Mouse (Mus musculus) brain, adult 2 months (tissue): ENCODE data around the gene Dach2.
"Not testable (repeated sequence)": the region's sequence is repeated elsewhere in the genome, so short reads cannot be mapped to it uniquely, and the experiment has no call there.

Source experiments
- DNase-seq: peaks from one replicate; pipeline ENCODE4 v3.0.0; 2011; ENCODE audit warnings: low read depth, low spot score

Dach2 gene

GRCm38 (mm10) chrX:113297404-113297803 is at the start of gene Dach2:
TSS of gene Dach2 (plus strand) at chrX:113297510.
- DNase-seq = peak; percentile 11

GRCm38 (mm10) chrX:113252427-113252826 is 44.9 kb upstream of the Dach2 start:
- DNase-seq = not testable (repeated sequence)

GRCm38 (mm10) chrX:113298031-113298430 is 721 bp downstream of the Dach2 start:
- peak; percentile 47 for DNase-seq

- DNase-seq = no peak
These were observed 1.2 kb downstream of the Dach2 start for GRCm38 (mm10) chrX:113298468-113298867.

DNA sequence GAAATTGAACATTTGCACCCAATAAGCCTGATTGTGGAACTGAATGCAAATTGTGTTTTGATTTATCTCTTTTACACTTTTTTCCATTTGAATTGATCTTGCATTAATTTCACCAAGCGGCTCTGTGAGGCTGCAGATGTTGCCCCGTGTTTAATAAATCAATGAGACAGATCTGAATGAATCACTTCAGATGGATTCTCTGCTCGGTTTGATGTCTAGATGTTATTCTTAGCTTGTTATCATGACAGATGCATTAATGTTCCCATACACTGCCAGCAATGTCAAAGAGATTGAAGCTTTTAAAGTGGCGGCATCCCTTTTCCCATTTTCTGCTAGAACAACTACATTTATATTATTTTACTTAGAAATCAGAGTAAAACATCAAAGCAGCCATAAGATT is 7.0 kb downstream of the Dach2 start:
- DNase-seq = peak; percentile 1

GRCm38 (mm10) chrX:113338143-113338542 is 40.8 kb downstream of the Dach2 start:
- no peak for DNase-seq

DNA sequence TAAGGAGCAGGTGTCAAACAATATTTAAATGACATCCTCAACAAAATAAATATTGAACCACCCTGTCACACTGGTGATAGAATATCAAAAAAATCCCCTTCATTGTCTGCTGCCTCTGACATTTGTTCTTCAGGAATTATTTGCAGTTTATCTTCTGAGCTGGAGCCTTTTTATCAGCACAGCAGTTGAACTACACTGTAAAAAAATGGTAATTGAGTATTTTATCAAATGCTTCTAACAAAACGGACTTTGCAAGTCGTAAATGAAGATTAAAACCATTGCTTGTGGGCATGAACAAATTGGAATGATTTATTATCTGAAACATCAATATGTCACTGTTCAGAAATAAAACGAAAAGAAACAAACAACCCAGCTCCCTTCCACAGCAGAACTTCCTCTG is 97.1 kb downstream of the Dach2 start:
- DNase-seq = no peak

DNA sequence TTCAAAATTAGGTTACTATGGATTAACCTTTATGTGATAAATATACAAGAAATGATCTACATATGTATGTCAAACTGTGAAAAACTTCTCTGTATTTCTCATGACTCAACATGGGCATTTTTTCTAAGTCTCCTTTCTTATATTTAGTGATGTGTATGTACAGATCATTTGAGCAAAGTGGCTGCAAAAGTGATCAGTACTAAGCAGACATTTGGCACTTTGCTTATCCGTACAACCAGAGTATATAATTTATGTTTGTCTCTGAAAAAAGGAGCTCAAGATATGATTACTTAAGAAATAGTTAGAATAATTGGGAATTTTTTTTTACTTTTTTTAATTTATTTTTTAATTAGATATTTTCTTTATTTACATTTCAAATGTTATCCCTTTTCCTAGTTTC is 111.4 kb downstream of the Dach2 start:
- no peak for DNase-seq

GRCm38 (mm10) chrX:113421517-113422187 is 124.3 kb downstream of the Dach2 start:
- DNase-seq = peak; percentile 1

DNA sequence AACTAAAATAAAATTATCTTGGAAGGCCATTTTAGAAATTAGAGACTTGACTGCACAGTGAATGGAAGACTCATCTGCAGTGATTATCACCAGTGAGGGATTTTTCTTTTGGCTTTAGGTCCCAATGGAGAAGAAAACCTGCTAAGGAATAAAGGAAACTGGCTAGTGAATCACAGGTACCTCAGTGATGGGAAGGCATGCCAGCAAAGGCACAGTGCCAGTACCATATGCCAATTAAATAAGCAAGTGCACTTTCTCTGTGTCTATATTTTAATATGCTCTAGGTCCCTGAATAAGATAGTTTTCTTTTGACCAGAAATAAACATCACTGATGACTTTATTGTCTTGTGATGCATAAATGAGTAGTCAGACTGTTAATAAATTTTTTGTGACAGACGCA is 184.8 kb downstream of the Dach2 start:
- DNase-seq = peak; percentile 4

- no peak for DNase-seq
These were observed 247.8 kb downstream of the Dach2 start for GRCm38 (mm10) chrX:113545106-113545505.

GRCm38 (mm10) chrX:113563897-113564296 is 266.6 kb downstream of the Dach2 start:
- no peak for DNase-seq

- DNase-seq = no peak
These were observed 368.8 kb downstream of the Dach2 start for GRCm38 (mm10) chrX:113666069-113666468.

GRCm38 (mm10) chrX:113687163-113687562 is 389.9 kb downstream of the Dach2 start:
- no peak for DNase-seq

GRCm38 (mm10) chrX:113712363-113712762 is 415.1 kb downstream of the Dach2 start:
- DNase-seq = no peak

DNA sequence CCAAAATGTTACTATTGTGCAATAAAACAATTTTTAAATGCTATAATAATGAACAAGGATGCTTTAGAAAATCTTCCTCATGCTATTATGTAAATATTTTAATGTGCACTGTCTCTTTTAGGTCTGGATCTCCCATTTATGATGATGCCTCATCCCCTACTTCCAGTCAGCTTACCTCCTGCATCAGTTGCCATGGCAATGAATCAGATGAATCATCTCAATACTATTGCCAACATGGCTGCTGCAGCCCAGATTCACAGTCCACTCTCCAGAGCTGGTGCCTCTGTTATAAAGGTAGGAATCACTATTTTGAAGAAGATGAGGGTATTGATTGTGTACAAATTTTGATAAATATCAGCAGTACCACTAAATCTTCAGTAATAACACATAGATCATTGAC is 426.8 kb downstream of the Dach2 start:
- DNase-seq = peak; percentile 18

- no peak for DNase-seq
These were observed 449.8 kb downstream of the Dach2 start for GRCm38 (mm10) chrX:113747122-113747521.

DNA sequence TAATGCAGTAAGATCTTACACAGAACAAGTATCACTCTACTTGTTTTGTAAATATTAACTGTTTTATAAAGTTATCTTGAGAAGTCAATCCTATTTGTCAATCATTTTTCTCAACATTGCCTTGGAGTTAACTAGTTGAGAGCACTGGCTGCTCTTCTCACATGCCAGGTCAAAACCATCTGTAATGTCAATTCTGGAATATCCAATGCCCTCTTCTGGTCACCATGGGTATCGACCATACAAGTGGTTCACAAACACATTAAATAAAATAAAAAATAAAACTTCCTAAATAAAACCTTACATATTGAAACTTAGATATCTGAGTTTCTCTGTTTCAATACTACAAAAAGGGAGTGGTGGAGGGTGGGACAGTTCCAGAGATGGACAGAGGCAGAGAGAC is 495.0 kb downstream of the Dach2 start:
- DNase-seq = peak; percentile 3

DNA sequence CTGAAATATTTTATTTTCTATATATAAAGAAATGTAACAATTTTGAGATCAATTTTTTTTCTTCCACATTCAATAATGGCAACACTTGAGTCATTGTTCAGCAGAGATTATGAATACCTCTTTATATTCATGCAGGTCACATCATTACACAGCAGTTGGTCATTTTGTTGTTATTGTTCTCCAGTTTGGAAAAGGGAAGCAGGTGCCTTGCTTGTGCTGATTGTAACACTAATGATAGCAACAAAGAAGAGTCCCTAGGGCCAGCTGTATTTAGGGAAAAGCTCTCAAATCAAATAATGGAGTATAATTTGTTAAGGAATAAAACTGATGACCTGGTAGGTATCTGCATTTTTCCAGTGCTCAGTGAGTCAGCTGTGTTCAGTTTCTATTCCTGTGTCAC is 513.1 kb downstream of the Dach2 start:
- DNase-seq = peak; percentile 0

DNA sequence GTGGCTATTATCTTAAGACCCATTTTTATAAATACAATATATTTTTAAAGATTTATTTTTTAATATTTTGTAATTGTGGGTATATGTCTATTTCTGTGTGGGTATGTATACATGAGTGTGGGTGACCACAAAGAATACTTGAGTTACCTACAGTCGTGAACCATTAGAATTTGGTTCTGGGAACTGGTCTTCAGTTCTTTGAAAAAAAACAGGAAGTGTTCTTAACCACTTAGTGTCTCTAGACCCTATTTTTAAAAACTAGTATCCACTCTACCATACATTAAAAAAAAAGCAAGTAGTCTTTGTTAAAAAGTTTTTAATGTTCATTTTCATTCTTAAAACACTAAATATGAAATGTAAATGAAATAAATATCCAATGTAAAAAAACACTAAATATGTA is 529.5 kb downstream of the Dach2 start:
- DNase-seq = no peak

- DNase-seq = no peak
These were observed 535.8 kb downstream of the Dach2 start for GRCm38 (mm10) chrX:113833062-113833461.

- peak; percentile 4 for DNase-seq
These were observed 570.7 kb downstream of the Dach2 start for GRCm38 (mm10) chrX:113867835-113868495.
